ENCODE assay signal across 16 mouse cellular contexts in genomic region chr3:145339851-145340499, GRCm38 (mm10). TPM values are rescaled to one million over a fixed set of nuclear protein-coding genes. Genes with fewer than 3 reads are reported as not detected.
"Had no signal": no experiment of that assay in that cellular context is flagged by ENCODE, and none has a peak within 500 bp of the region (broad histone marks: within the 10 kb centered on the region; RNA-seq: fewer than 3 reads in every experiment).

No protein-coding gene starts in this region.

- H3K4me2 ChIP-seq: limb, embryonic 12.5 days; liver, embryonic 15.5 days; lung, embryonic 14.5 days; midbrain, embryonic 11.5 days; midbrain, embryonic 15.5 days; neural tube, embryonic 12.5 days had no signal

- H3K36me3 ChIP-seq: limb, embryonic 12.5 days; liver, embryonic 15.5 days; midbrain, embryonic 15.5 days; neural tube, embryonic 12.5 days had no signal

- H3K4me3 ChIP-seq: layer of hippocampus, adult 2 months; limb, embryonic 12.5 days; liver, embryonic 15.5 days; megakaryocyte, embryonic 14.5 days; midbrain, embryonic 15.5 days; neural tube, embryonic 12.5 days had no signal

- H3K27me3 ChIP-seq: limb, embryonic 12.5 days; liver, embryonic 15.5 days; midbrain, embryonic 15.5 days; neural tube, embryonic 12.5 days had no signal

- H3K9me3 ChIP-seq: limb, embryonic 12.5 days; liver, embryonic 15.5 days; midbrain, embryonic 15.5 days; neural tube, embryonic 12.5 days had no signal

- H3K27ac ChIP-seq: layer of hippocampus, adult 2 months; limb, embryonic 12.5 days; liver, embryonic 15.5 days; macrophage; midbrain, embryonic 15.5 days; neural tube, embryonic 12.5 days; stomach, postnatal 0 days had no signal

- H3K9ac ChIP-seq: limb, embryonic 12.5 days; liver, embryonic 15.5 days; lung, embryonic 14.5 days; midbrain, embryonic 15.5 days; neural tube, embryonic 12.5 days had no signal

- ATAC-seq: midbrain, embryonic 15.5 days had no signal

- H3K4me1 ChIP-seq: limb, embryonic 12.5 days; liver, embryonic 15.5 days; megakaryocyte, embryonic 14.5 days; midbrain, embryonic 15.5 days; neural tube, embryonic 12.5 days had no signal

- DNase-seq: liver; lung, embryonic 14.5 days; lung, postnatal 14 days; thymus, adult 18-20 months; thymus, postnatal 25 days had no signal

RNA-seq across cellular contexts. Expression of gene Col24a1, which starts 47.7 kb away (rescaled TPM):
- total RNA-seq: monocyte, adult 5-6 weeks; neutrophil, adult 5-6 weeks had no signal
- polyA plus RNA-seq: macrophage had no signal
